Mouse (Mus musculus) lung, embryonic 15.5 days (tissue): ENCODE measurements around the gene Eif3i. TPM values are rescaled to one million over a fixed set of nuclear protein-coding genes. Genes with fewer than 3 reads are reported as not detected.
A peak's percentile ranks its signal among the peaks of the same experiment; 100 is the strongest.

Experiments
- ATAC-seq: fragments of 200-750 bp; cut with Nextera tagmentation; 2 replicates; pipeline ENCODE4 v1.8.0; 2017; ENCODE audit warnings: moderate number of reproducible peaks, borderline replicate concordance; ENCODE audit not compliant: low FRiP score, low TSS enrichment; ENCODE audit errors: extremely low read depth
- H3K27ac ChIP-seq: fragments of 300-500 bp; sonication (generic); 2 replicates; pipeline ENCODE4 v1.5.1; 2015; ENCODE audit warnings: moderate library complexity, mild to moderate bottlenecking, inconsistent platforms
- H3K27me3 ChIP-seq: fragments of 300-500 bp; sonication (generic); 2 replicates; pipeline ENCODE4 v1.6.1; 2015; ENCODE audit warnings: inconsistent platforms
- H3K36me3 ChIP-seq: fragments of 300-500 bp; sonication (generic); 2 replicates; pipeline ENCODE4 v1.6.1; 2015; ENCODE audit warnings: inconsistent platforms
- H3K4me1 ChIP-seq: fragments of 300-500 bp; sonication (generic); 2 replicates; pipeline ENCODE4 v1.6.1; 2015; ENCODE audit warnings: inconsistent platforms
- H3K4me2 ChIP-seq: fragments of 300-500 bp; sonication (generic); 2 replicates; pipeline ENCODE4 v1.6.1; 2015; ENCODE audit warnings: inconsistent platforms, mild to moderate bottlenecking, moderate library complexity
- H3K4me3 ChIP-seq: fragments of 300-500 bp; sonication (generic); 2 replicates; pipeline ENCODE4 v1.5.1; 2015; ENCODE audit warnings: mild to moderate bottlenecking, inconsistent platforms
- H3K9ac ChIP-seq: fragments of 300-500 bp; sonication (generic); 2 replicates; pipeline ENCODE4 v1.6.1; 2015; ENCODE audit warnings: inconsistent platforms
- H3K9me3 ChIP-seq: fragments of 300-500 bp; sonication (generic); 2 replicates; pipeline ENCODE4 v1.6.1; 2016; ENCODE audit warnings: inconsistent platforms
- WGBS: fragments of 180-500 bp; shearing (Covaris S2); methylation state at CpG from one replicate; pipeline ENCODE4 v1.1.7; 2015; 5-methylcytosine and 5-hydroxymethylcytosine counted together
- polyA plus RNA-seq: library from polyadenylated mRNA; unstranded; fragments of >200 nt; fragmentation: Nextera tagmentation; extraction: Ambion mirVana; gene quantifications from 2 replicates; pipeline ENCODE4 v1.2.1, GENCODE M21; 2015

The Eif3i gene
- polyA plus RNA-seq, 1 experiment from 2014 or later: 259 TPM

DNA sequence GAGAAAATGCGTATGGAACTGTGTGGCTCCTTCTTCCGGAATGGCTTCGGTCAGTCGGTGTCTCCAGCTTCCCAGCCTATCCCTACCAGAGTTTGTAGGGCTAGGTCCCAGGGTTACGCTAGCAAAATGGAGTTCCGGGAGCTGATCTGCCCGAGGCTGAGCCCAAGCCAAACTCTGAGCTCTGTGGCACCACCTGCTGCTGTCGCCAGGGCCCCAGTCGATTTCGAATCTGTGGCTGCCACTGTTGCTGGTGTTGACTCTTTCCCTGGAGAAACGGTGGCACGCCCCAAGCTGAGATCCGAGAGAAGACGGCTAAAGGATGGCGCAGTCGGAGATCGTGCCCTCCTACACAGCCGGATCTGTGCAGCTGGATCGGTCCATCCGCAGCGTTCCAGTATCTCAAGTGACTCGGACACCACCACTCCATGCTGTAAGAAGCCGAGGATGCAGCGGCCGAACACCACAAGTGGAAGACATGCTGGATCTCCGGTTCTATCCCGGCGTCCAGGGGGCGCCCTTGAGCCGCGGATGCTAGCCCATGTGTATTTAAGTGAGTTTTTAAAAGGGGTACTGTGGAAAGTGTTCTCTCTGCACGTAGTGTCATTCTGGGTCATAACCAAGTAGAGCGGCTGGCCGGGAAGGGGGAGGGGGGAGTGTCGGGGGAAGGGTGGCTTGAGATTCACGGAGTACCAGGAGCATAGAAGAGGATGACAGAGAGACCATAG is 15.4 kb downstream of the Eif3i start:
- peak; percentile 71; the same call in 1 of the 2 replicates for ATAC-seq
- Histone ChIP-seq H3K4me1 (peaks cover 12% of the 10 kb centered on the region), H3K9ac (peak overlapping the region; percentile 45), H3K4me2 (peak overlapping the region; percentile 83), H3K36me3 (no peaks in the 10 kb centered on the region), H3K27ac (peak overlapping the region; percentile 56), H3K4me3 (peak overlapping the region; percentile 48), H3K27me3 (no peaks in the 10 kb centered on the region), H3K9me3 (no peaks in the 10 kb centered on the region)
- 1% methylated on average over 36 of the region's 36 CpGs for WGBS

GRCm38 (mm10) chr4:129584370-129584769 is 16.1 kb downstream of the Eif3i start:
- 70% methylated on average over 1 of the region's 1 CpGs for WGBS
- ATAC-seq: no peak
- no peaks in the 10 kb centered on the region for H3K9me3 ChIP-seq
- H3K9ac ChIP-seq: peak overlapping the region; percentile 45
- no peaks in the 10 kb centered on the region for H3K36me3 ChIP-seq
- peak overlapping the region; percentile 56 for H3K27ac ChIP-seq
- peak overlapping the region; percentile 83 for H3K4me2 ChIP-seq
- peaks cover 12% of the 10 kb centered on the region for H3K4me1 ChIP-seq
- H3K27me3 ChIP-seq: no peaks in the 10 kb centered on the region
- peak overlapping the region; percentile 48 for H3K4me3 ChIP-seq

GRCm38 (mm10) chr4:129582251-129582650 is 18.2 kb downstream of the Eif3i start:
- no peak for ATAC-seq
- H3K4me1 ChIP-seq: peaks cover 18% of the 10 kb centered on the region
- no peak overlapping the region for H3K4me3 ChIP-seq
- H3K9me3 ChIP-seq: no peaks in the 10 kb centered on the region
- H3K36me3 ChIP-seq: no peaks in the 10 kb centered on the region
- H3K9ac ChIP-seq: no peak overlapping the region
- H3K27ac ChIP-seq: no peak overlapping the region
- H3K4me2 ChIP-seq: no peak overlapping the region
- 75% methylated on average over 1 of the region's 1 CpGs for WGBS
- H3K27me3 ChIP-seq: no peaks in the 10 kb centered on the region

- Histone ChIP-seq H3K27ac (no peak overlapping the region), H3K36me3 (no peaks in the 10 kb centered on the region)
- ATAC-seq: no peak
These were observed 20.1 kb downstream of the Eif3i start for GRCm38 (mm10) chr4:129580347-129580746.

DNA sequence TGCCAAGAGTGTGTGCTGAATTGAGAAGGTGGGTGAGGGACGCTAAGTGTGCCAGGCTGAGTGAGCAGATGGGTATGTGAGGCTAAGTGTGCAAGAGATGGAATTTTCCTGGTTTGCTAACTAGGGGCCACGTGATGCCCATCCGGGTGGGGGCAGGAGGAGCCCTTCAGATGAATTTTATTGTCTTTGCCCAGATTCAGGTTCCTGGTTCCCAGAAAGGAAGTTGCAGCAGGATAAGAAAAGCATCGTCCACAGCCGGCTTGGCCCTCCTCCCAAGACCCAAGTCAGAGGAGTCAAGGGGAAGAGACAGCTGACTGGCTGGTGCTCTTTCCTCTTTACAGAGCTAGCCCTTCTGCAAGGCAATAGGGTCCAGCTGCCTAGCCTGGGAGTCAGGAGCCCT is 22.0 kb downstream of the Eif3i start, which contains the start of gene Fam167b:
Gene Fam167b, minus strand, starts transcription at position 84 of the 400 bp plus-strand sequence.
- Histone ChIP-seq H3K9ac (no peak within 1 kb of the TSS), H3K27me3 (no peaks in the 10 kb centered on the region), H3K27ac (peak within 1 kb of the TSS; percentile 31; the same call in 1 of the 2 replicates), H3K4me1 (peaks cover 6% of the 10 kb centered on the region; the same call in 1 of the 2 replicates), H3K4me3 (no peak within 1 kb of the TSS), H3K36me3 (no peaks in the 10 kb centered on the region), H3K9me3 (no peaks in the 10 kb centered on the region), H3K4me2 (0 out of 2 replicates have a peak within 1 kb of the TSS, but pooled peaks have one; percentile 15)
- ATAC-seq: no peak
- 73% methylated on average over 5 of the region's 5 CpGs for WGBS

More at GRCm38 (mm10) chr4:129580347-129580746, 20.1 kb downstream of the Eif3i start:
- peaks cover 15% of the 10 kb centered on the region for H3K4me1 ChIP-seq
- H3K27me3 ChIP-seq: no peaks in the 10 kb centered on the region
- no peak overlapping the region for H3K4me2 ChIP-seq
- WGBS: 54% methylated on average over 7 of the region's 7 CpGs
- H3K9ac ChIP-seq: no peak overlapping the region
- H3K9me3 ChIP-seq: no peaks in the 10 kb centered on the region
- H3K4me3 ChIP-seq: no peak overlapping the region

GRCm38 (mm10) chr4:129577688-129578087 is 22.8 kb downstream of the Eif3i start:
- WGBS: 75% methylated on average over 7 of the region's 7 CpGs
- no peak overlapping the region for H3K9ac ChIP-seq
- H3K9me3 ChIP-seq: no peaks in the 10 kb centered on the region
- H3K4me1 ChIP-seq: peaks cover 6% of the 10 kb centered on the region; the same call in 1 of the 2 replicates
- H3K4me2 ChIP-seq: no peak overlapping the region
- no peak for ATAC-seq
- H3K36me3 ChIP-seq: no peaks in the 10 kb centered on the region
- no peak overlapping the region for H3K4me3 ChIP-seq
- no peaks in the 10 kb centered on the region for H3K27me3 ChIP-seq
- H3K27ac ChIP-seq: no peak overlapping the region; the same call in 1 of the 2 replicates

DNA sequence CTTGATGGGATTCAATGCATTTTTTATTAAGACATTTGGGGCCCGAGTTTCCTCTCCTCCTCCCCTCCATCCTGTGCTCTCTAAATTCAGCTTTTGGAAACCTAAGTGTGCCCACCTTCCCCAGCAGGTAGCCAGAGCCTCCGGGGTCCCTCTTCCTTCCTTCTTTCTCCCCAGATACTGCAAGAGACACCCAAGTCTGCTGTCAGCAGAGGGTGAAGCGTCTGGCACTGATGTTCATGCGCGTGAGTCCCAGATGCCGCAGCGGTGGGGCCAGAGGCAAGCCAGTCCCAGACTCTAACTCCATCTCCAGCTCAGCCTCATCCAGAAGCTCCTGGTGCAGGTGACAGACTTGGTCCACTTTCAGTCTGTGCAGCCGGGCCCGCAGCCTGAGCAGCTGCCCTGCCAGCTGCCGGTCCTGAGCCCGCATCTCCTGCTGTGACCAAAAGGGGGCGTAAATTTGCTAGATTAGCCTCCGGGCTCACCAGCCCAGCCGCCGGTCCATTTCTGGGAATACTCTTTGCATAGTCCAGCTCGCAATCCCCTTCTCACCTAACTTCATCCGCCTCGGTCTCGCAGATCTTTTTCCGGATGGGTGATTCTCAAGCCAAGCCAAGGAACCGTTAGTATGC is 23.5 kb downstream of the Eif3i start:
- Histone ChIP-seq H3K4me1 (peaks cover 6% of the 10 kb centered on the region; the same call in 1 of the 2 replicates), H3K4me2 (peak overlapping the region; percentile 15; the same call in 1 of the 2 replicates), H3K4me3 (no peak overlapping the region), H3K9ac (no peak overlapping the region), H3K27me3 (no peaks in the 10 kb centered on the region), H3K36me3 (no peaks in the 10 kb centered on the region), H3K27ac (no peak overlapping the region), H3K9me3 (no peaks in the 10 kb centered on the region)
- no peak for ATAC-seq
- WGBS: 33% methylated on average over 21 of the region's 21 CpGs

DNA sequence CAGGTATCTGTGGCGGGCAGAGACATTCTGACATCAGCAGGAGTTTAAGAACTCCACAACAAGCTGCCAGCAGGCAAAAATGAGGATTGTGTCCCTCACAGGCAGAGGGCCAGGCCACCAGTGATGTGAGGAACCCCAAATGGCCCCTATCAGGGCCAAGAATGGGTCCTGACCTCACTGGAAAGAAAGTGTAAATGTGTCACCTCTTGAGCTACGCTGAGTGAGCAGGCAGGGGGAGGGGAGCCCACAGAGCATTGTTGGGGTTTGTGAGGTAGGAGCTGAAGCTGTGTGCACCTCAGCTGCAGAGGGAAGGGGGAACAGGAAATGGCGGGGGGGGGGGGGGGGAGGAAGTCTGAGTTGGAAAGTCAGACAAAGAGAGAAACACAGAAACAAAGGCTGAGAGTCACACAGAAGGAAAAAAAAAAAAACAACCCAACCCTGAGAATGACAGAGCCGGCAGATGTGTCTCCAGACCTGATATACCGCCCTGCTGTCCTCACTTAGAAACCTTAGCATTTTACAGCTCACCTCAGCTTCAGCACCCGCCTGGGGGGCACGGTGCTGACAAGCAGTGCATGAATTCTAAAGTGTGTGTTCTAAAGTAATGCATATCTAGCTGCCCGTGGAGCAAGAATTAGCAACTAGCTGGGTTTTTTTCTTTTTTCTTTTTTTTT is 25.1 kb downstream of the Eif3i start:
- peak overlapping the region; percentile 4; the same call in 1 of the 2 replicates for H3K27ac ChIP-seq
- H3K4me1 ChIP-seq: peaks cover 6% of the 10 kb centered on the region; the same call in 1 of the 2 replicates
- H3K9me3 ChIP-seq: no peaks in the 10 kb centered on the region
- H3K4me3 ChIP-seq: no peak overlapping the region
- H3K9ac ChIP-seq: no peak overlapping the region
- H3K36me3 ChIP-seq: no peaks in the 10 kb centered on the region
- WGBS: 45% methylated on average over 7 of the region's 8 CpGs
- no peak; the same call in 1 of the 2 replicates for ATAC-seq
- no peaks in the 10 kb centered on the region for H3K27me3 ChIP-seq
- no peak overlapping the region; the same call in 1 of the 2 replicates for H3K4me2 ChIP-seq

DNA sequence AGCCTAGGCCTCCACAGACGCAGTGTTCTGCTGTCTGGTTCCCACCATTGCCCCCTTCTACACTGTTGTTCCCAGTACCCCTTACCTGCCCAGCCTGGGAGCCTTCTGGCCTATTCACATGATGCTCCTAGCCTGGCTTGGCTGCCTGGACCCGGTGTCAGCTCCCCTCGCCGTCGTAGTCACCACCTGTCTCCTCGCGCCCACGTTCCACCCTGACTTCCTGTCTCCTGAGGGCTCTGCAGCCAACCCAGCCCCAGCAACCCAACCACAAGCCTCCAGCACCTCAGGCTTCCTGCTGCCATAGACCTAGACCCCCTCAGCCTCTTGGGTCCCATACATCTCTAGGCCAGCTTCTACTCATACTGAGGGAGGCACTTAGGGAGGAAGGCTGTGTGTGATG is 27.0 kb downstream of the Eif3i start, which contains the start of gene Lck:
Gene Lck, minus strand, starts transcription at position 212 of the 400 bp plus-strand sequence.
- H3K4me3 ChIP-seq: no peak within 1 kb of the TSS
- no peaks in the 10 kb centered on the region for H3K27me3 ChIP-seq
- no peak within 1 kb of the TSS for H3K9ac ChIP-seq
- peaks cover 6% of the 10 kb centered on the region; the same call in 1 of the 2 replicates for H3K4me1 ChIP-seq
- no peak for ATAC-seq
- no peaks in the 10 kb centered on the region for H3K9me3 ChIP-seq
- no peak within 1 kb of the TSS for H3K4me2 ChIP-seq
- 90% methylated on average over 8 of the region's 8 CpGs for WGBS
- no peaks in the 10 kb centered on the region for H3K36me3 ChIP-seq
- peak within 1 kb of the TSS; percentile 39; the same call in 1 of the 2 replicates for H3K27ac ChIP-seq

DNA sequence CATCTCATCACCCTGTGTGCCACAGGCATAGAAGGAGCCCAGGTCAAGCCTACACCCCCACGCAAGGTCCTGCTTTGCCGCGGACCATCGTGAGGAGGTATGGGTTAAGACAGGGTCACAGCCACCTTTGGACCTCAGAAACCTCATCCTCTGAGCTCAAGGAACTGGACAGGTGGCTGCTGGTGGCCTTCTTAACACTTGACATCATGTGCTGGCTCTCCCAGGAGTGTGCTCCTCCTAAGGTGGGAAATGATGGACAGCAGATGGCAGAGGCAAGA is 27.4 kb downstream of the Eif3i start:
- H3K4me1 ChIP-seq: 0 out of 2 replicates have a peak, but pooled peaks cover 3% of the 10 kb centered on the region
- ATAC-seq: no peak
- no peak overlapping the region for H3K4me2 ChIP-seq
- no peaks in the 10 kb centered on the region for H3K27me3 ChIP-seq
- no peak overlapping the region for H3K9ac ChIP-seq
- H3K4me3 ChIP-seq: no peak overlapping the region
- no peaks in the 10 kb centered on the region for H3K9me3 ChIP-seq
- H3K27ac ChIP-seq: peak overlapping the region; percentile 39; the same call in 1 of the 2 replicates
- no peaks in the 10 kb centered on the region for H3K36me3 ChIP-seq
- 96% methylated on average over 4 of the region's 4 CpGs for whole genome bisulfite sequencing

GRCm38 (mm10) chr4:129572236-129573092 is 28.0 kb downstream of the Eif3i start:
- no peaks in the 10 kb centered on the region for H3K9me3 ChIP-seq
- 63% methylated on average over 13 of the region's 13 CpGs for WGBS
- H3K27ac ChIP-seq: peak overlapping the region; percentile 39; the same call in 1 of the 2 replicates
- no peak overlapping the region for H3K9ac ChIP-seq
- no peaks in the 10 kb centered on the region for H3K27me3 ChIP-seq
- no peak overlapping the region for H3K4me3 ChIP-seq
- no peaks in the 10 kb centered on the region for H3K4me1 ChIP-seq
- no peaks in the 10 kb centered on the region for H3K36me3 ChIP-seq
- no peak overlapping the region for H3K4me2 ChIP-seq
- ATAC-seq: no peak
